Mouse (Mus musculus) thymus, adult 18-20 months (tissue): ENCODE data around the gene A730071L15Rik.
A peak's percentile ranks its signal among the peaks of the same experiment; 100 is the strongest.

Experiments
- DNase-seq, 2 experiments: peaks; one replicate each; pipeline ENCODE4 v3.0.0; 2022; ENCODE audit warnings: mixed read lengths in 2 of 2

The A730071L15Rik gene

GRCm38 (mm10) chr11:6184202-6184935, 15.5 kb upstream of the A730071L15Rik start:
- peak in 1 of 2 experiments; percentile 48 for DNase-seq

DNA sequence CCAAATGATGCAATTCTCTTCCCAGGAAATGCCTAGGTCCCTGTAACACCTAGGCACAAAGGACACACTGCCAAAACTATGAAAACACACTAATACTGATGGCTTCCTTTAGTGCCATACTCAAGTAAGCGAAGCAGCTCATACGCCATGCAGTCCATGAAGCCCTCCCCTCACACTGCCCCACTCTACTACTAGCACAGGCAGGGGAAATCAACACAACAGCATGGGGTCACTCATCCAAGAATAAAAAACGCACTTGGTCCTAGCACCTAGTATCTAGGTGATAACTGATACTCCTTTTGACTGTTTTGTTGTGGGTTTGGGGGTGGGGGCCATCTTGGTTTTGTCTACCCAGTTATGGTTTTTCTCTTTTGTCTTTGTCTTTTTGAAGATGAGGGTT, 12.4 kb upstream of the A730071L15Rik start:
- DNase-seq, result no peak

- DNase-seq, result peak; percentile 67 to 73
These were observed 12.0 kb upstream of the A730071L15Rik start for GRCm38 (mm10) chr11:6187878-6188277.

DNA sequence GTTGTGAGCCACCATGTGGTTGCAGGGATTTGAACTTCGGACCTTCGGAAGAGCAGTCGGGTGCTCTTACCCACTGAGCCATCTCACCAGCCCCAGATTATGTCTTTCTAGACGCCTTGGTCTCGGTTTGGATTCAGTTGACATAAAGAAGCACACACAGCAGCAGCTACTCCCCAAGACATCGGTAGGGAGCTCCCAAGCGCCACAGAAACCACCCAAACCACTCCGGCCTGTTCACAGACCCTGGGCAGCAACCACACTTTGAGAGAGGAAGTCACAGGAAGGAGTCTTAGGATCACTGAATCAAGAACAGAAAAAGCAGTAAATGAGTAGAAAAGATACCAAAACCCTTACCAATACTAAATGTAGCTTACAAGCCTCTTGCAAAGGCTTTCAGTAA, 3.0 kb upstream of the A730071L15Rik start:
- DNase-seq, result no peak

GRCm38 (mm10) chr11:6198449-6198848, 1.4 kb upstream of the A730071L15Rik start:
- no peak for DNase-seq

DNA sequence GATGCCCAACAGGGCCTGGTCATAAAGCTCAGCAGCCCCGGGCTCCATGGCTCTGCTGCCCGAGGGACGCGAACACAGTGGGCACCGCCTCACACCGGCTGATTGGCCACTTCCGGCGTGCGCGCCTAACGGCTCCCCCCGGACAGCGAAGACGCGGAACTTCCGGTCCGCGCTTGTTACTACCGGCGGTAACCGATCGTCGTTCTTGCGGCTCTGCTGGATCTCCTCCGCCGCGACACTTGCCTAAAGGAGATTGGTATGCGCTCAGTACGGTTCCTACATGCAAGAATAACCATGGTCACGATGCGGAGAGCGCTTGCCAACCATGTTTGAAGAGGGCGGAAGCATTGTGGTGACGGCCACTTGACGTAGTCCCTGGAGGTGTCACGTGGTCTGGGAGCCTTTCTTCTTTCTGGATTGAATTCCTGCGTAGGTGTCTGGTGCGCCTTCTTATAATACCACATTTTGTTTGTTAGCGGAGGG, 299 bp downstream of the A730071L15Rik start, which contains the start of gene Nudcd3:
Gene Nudcd3 (minus strand): TSS at position 329 of the 483 bp plus-strand sequence.
- peak; percentile 67 to 80 for DNase-seq

- DNase-seq, result no peak
These were observed 741 bp downstream of the A730071L15Rik start for GRCm38 (mm10) chr11:6200570-6200969.

GRCm38 (mm10) chr11:6207090-6207489, 7.3 kb downstream of the A730071L15Rik start:
- no peak for DNase-seq

DNA sequence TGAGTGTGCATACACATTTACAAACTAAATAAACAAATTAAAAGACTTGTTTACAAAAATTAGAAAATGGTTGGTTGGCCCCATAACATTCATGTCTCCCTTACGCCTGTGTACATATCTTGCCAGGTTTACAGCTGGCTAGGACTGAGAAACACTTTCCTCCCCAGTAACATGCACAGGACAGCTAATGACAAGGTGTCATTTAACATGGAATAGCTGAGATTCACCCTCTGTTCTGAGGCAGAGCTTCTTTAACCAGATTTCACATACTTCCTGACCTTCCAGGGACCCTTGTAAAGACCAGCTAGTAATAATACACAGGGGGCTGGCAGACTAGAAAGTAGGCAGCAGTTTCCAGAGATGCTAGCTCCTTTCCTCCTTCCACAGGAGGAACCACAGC, 8.3 kb downstream of the A730071L15Rik start:
- no peak for DNase-seq

DNA sequence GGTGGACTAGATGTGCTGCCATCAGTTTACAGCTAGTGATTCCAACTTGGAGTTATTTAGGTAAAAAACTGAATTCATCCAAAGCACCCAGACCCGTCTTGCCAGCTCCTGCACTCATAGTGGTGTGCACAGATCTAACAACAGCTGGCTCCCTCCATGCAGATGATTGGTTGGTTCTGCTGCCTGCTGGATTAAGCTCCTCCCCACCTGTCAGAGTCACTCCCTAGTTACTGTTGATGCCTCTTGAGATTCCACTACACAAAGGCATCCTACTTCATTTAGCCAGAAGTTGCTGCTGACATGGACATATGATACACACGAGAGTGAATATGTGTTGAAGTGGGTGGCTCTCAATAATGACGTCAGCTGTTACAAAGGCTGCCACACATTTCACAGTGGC, 17.0 kb downstream of the A730071L15Rik start:
- no peak for DNase-seq

GRCm38 (mm10) chr11:6218189-6218896, 18.5 kb downstream of the A730071L15Rik start:
- DNase-seq, result no peak

DNA sequence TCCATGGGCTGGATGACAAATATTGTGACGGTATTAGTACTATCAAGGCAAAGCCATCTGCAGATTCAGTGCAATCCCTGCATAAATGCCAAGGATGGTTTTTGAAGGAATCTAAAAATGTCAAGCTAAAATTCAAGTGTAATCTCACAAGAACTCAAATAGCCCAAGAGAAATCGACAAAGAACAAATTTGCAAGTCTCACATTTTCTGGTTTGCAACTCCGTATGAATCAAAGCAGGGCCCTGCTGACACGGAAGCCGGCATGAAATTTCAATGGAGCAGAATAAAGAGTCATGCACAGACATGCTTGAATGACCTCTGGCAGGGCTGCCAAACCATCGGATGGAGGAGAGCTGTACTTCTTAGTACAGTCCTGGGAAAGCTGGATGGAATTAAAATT, 20.1 kb downstream of the A730071L15Rik start:
- DNase-seq, result no peak

DNA sequence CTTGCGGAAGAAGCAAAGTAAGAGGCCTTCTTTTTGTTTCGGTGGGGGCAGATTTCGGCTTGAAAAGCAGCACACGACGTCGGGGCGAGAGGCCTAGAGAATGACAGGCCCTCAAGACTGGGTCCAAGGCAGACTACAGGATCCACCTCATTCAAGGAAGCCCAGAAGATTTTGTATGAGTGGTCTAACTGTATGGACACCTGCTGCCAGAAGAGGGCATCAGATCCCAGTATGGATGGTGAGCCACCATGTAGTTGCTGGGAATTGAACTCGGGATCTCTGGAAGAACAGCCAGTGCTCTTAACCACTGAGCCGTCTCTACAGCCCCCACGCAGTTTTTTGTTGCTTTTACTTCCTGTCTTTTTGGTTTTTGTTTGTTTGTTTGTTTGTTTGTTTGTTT, 22.4 kb downstream of the A730071L15Rik start:
- no peak for DNase-seq

GRCm38 (mm10) chr11:6224541-6225229, 24.9 kb downstream of the A730071L15Rik start:
- no peak for DNase-seq

- no peak for DNase-seq
These were observed 30.2 kb downstream of the A730071L15Rik start, which contains the start of gene Npc1l1 for GRCm38 (mm10) chr11:6230012-6230411. Gene Npc1l1 (minus strand): TSS chr11:6230143.

GRCm38 (mm10) chr11:6233025-6233424, 33.2 kb downstream of the A730071L15Rik start:
- DNase-seq, result no peak

GRCm38 (mm10) chr11:6244707-6245106, 44.9 kb downstream of the A730071L15Rik start:
- no peak for DNase-seq
